Mouse (Mus musculus) myocyte (in vitro differentiated cells): ENCODE data around the gene Olfr71.

Experiments
- MAX ChIP-seq: IDR thresholded peaks from one replicate; pipeline ENCODE4 v1.6.1; 2011; ENCODE audit warnings: low read depth, mild to moderate bottlenecking, control low read depth
- POLR2A ChIP-seq: IDR thresholded peaks from one replicate; pipeline ENCODE4 v1.6.1; 2011; ENCODE audit warnings: low read depth, mild to moderate bottlenecking, control low read depth, moderate library complexity; ENCODE audit not compliant: insufficient read length
- POLR2AphosphoS2 ChIP-seq: IDR thresholded peaks from one replicate; pipeline ENCODE4 v1.6.1; 2011; ENCODE audit warnings: low read depth, control low read depth; ENCODE audit not compliant: insufficient read length
- TCF12 ChIP-seq: IDR thresholded peaks from one replicate; pipeline ENCODE4 v1.6.1; 2011; ENCODE audit warnings: mild to moderate bottlenecking, control low read depth; ENCODE audit not compliant: poor library complexity, insufficient read depth, severe bottlenecking
- USF1 ChIP-seq: IDR thresholded peaks from one replicate; pipeline ENCODE4 v1.6.1; 2011; ENCODE audit warnings: low read depth, mild to moderate bottlenecking, control low read depth, moderate library complexity

GRCm38 (mm10) chr4:43743099-43743498 is 33.0 kb upstream of the Olfr71 start:
- TF ChIP-seq MAX: no peak
- TF ChIP-seq POLR2A: no peak
- TF ChIP-seq TCF12: no peak
- no peak for TF ChIP-seq USF1
- no peak for TF ChIP-seq POLR2AphosphoS2
